Mouse (Mus musculus): ENCODE data around the gene Gm20708. TPM values are rescaled to one million over a fixed set of nuclear protein-coding genes. Genes with fewer than 3 reads are reported as not detected.
A peak's percentile ranks its signal among the peaks of the same experiment; 100 is the strongest.

The Gm20708 gene
- polyA plus RNA-seq, 1 experiment: 2.1 TPM

DNA sequence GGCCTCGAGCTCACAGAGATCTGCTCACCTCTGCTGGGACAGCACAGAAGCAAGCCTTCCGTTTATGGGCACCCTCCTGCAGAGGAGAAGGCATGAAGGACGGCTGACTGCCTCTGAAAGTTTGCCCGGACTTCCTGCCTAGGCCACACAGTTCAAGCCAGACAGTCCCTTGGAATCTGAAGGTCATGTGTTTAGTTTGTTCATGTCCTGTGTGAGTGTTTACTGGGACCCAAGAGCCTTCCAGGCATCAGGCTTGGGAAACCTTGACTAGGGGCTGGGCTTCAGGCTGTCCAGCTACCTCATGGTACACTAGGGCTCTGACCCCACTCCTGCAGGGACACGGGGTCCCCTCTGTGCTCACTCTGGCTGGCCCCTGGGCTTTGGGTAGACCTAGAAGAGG, 76.5 kb downstream of the Gm20708 start:
- Histone ChIP-seq H3K36me3 (ENCODE audit: control insufficient read depth, insufficient read depth, low read length, poor library complexity, severe bottlenecking) (no peaks in the 10 kb centered on the region), H3K4me1 (ENCODE audit: control insufficient read depth, insufficient read depth, low read length) (peaks cover 8% of the 10 kb centered on the region), H3K9me3 (replicated peaks; ENCODE audit: control insufficient read depth, insufficient read depth, low read length, poor library complexity, severe bottlenecking) (no peaks in the 10 kb centered on the region), H3K4me3 (ENCODE audit: low read depth, low read length) (no peak overlapping the region), H3K27ac (ENCODE audit: insufficient read depth, low read length) (no peak overlapping the region), H3K9ac (ENCODE audit: low read depth, poor library complexity, severe bottlenecking) (no peak overlapping the region), H3K27me3 (ENCODE audit: control insufficient read depth, insufficient read depth, low read length, poor library complexity, severe bottlenecking) (no peaks in the 10 kb centered on the region)
- TF ChIP-seq POLR2A (IDR thresholded peaks at IDR 0.05; ENCODE audit: insufficient read depth, low read length) (no peak), EP300 (IDR thresholded peaks at IDR 0.05; ENCODE audit: insufficient read depth, low read depth, low read length) (no peak), CTCF (IDR thresholded peaks at IDR 0.05; ENCODE audit: low read depth, low read length) (no peak)

GRCm38 (mm10) chr11:117888168-117888852, 78.8 kb downstream of the Gm20708 start:
- Histone ChIP-seq H3K4me1 (ENCODE audit: control insufficient read depth, insufficient read depth, low read length) (peaks cover 8% of the 10 kb centered on the region), H3K27me3 (ENCODE audit: control insufficient read depth, insufficient read depth, low read length, poor library complexity, severe bottlenecking) (no peaks in the 10 kb centered on the region), H3K4me3 (ENCODE audit: low read depth, low read length) (peak overlapping the region; percentile 19), H3K27ac (ENCODE audit: insufficient read depth, low read length) (peak overlapping the region; percentile 81), H3K9me3 (replicated peaks; ENCODE audit: control insufficient read depth, insufficient read depth, low read length, poor library complexity, severe bottlenecking) (no peaks in the 10 kb centered on the region), H3K9ac (ENCODE audit: low read depth, poor library complexity, severe bottlenecking) (peak overlapping the region; percentile 37), H3K36me3 (ENCODE audit: control insufficient read depth, insufficient read depth, low read length, poor library complexity, severe bottlenecking) (no peaks in the 10 kb centered on the region)
- TF ChIP-seq EP300 (IDR thresholded peaks at IDR 0.05; ENCODE audit: insufficient read depth, low read depth, low read length): peak; percentile 96
- TF ChIP-seq POLR2A (IDR thresholded peaks at IDR 0.05; ENCODE audit: insufficient read depth, low read length): no peak

GRCm38 (mm10) chr11:117888853-117889822, 79.7 kb downstream of the Gm20708 start:
- Histone ChIP-seq H3K4me3 (ENCODE audit: low read depth, low read length) (peak overlapping the region; percentile 19), H3K27me3 (ENCODE audit: control insufficient read depth, insufficient read depth, low read length, poor library complexity, severe bottlenecking) (no peaks in the 10 kb centered on the region), H3K27ac (ENCODE audit: insufficient read depth, low read length) (peak overlapping the region; percentile 81), H3K9ac (ENCODE audit: low read depth, poor library complexity, severe bottlenecking) (peak overlapping the region; percentile 37), H3K4me1 (ENCODE audit: control insufficient read depth, insufficient read depth, low read length) (peaks cover 6% of the 10 kb centered on the region), H3K36me3 (ENCODE audit: control insufficient read depth, insufficient read depth, low read length, poor library complexity, severe bottlenecking) (no peaks in the 10 kb centered on the region), H3K9me3 (replicated peaks; ENCODE audit: control insufficient read depth, insufficient read depth, low read length, poor library complexity, severe bottlenecking) (no peaks in the 10 kb centered on the region)
- peak; percentile 91 for TF ChIP-seq EP300 (IDR thresholded peaks at IDR 0.05; ENCODE audit: insufficient read depth, low read depth, low read length)
- no peak for TF ChIP-seq POLR2A (IDR thresholded peaks at IDR 0.05; ENCODE audit: insufficient read depth, low read length)

Other genes starting within 250 kb of the Gm20708 start
- gene Tnrc6c, start 155.4 kb upstream of the Gm20708 start, polyA plus RNA-seq (2011; ENCODE audit: insufficient read depth, insufficient read length, low read depth, missing spikeins): 28.6 and 28.7 TPM in 2 replicates
- 3.1 and 5.3 TPM in 2 replicates for gene Tmc8, start 27.6 kb upstream of the Gm20708 start, polyA plus RNA-seq (2011; ENCODE audit: insufficient read depth, insufficient read length, low read depth, missing spikeins)
- gene Tmc6, start 27.5 kb upstream of the Gm20708 start, polyA plus RNA-seq (2011; ENCODE audit: insufficient read depth, insufficient read length, low read depth, missing spikeins): 12.3 and 16.4 TPM in 2 replicates
- not detected in 2 replicates for gene 6030468B19Rik, start 12.0 kb upstream of the Gm20708 start, polyA plus RNA-seq (2011; ENCODE audit: insufficient read depth, insufficient read length, low read depth, missing spikeins)
- 49.1 and 51.9 TPM in 2 replicates for gene Syngr2, start within 50 bp of the Gm20708 start, polyA plus RNA-seq (2011; ENCODE audit: insufficient read depth, insufficient read length, low read depth, missing spikeins)
- gene Afmid, start 16.3 kb downstream of the Gm20708 start, polyA plus RNA-seq (2011; ENCODE audit: insufficient read depth, insufficient read length, low read depth, missing spikeins): 3.6 and 5.0 TPM in 2 replicates
- 35.7 and 40.3 TPM in 2 replicates for gene Tk1, start 16.4 kb downstream of the Gm20708 start, polyA plus RNA-seq (2011; ENCODE audit: insufficient read depth, insufficient read length, low read depth, missing spikeins)
- gene Birc5, start 39.6 kb downstream of the Gm20708 start, polyA plus RNA-seq (2011; ENCODE audit: insufficient read depth, insufficient read length, low read depth, missing spikeins): 171 and 183 TPM in 2 replicates
- 0.37 TPM in 1 of 2 replicates, not detected in the other for gene Tmem235, start 51.1 kb downstream of the Gm20708 start, polyA plus RNA-seq (2011; ENCODE audit: insufficient read depth, insufficient read length, low read depth, missing spikeins)
- 0.52 and 1.1 TPM in 2 replicates for gene Tha1, start 63.8 kb downstream of the Gm20708 start, polyA plus RNA-seq (2011; ENCODE audit: insufficient read depth, insufficient read length, low read depth, missing spikeins)
- 53.8 and 61.5 TPM in 2 replicates for gene Socs3, start 160.4 kb downstream of the Gm20708 start, polyA plus RNA-seq (2011; ENCODE audit: insufficient read depth, insufficient read length, low read depth, missing spikeins)
- gene Pgs1, start 176.6 kb downstream of the Gm20708 start, polyA plus RNA-seq (2011; ENCODE audit: insufficient read depth, insufficient read length, low read depth, missing spikeins): 31.5 and 35.5 TPM in 2 replicates

Data from ES-Bruce4 (cell line).